Mouse (Mus musculus) liver, adult (tissue): ENCODE data around the gene Rrh.

ENCODE experiments used
- GATA4 ChIP-seq: IDR thresholded peaks from 2 replicates; pipeline ENCODE4 v1.6.1; 2014; ENCODE audit warnings: mild to moderate bottlenecking, low read length; ENCODE audit not compliant: insufficient replicate concordance

Gene Rrh

GRCm38 (mm10) chr3:129822206-129822775 lies at the start of gene Rrh:
TSS of gene Rrh (minus strand) at chr3:129822587.
- TF ChIP-seq GATA4 = no peak

GRCm38 (mm10) chr3:129863698-129864097 lies 41.3 kb upstream of the Rrh start:
- TF ChIP-seq GATA4 = no peak

GRCm38 (mm10) chr3:129862592-129862991 lies 40.2 kb upstream of the Rrh start:
- TF ChIP-seq GATA4 = no peak

GRCm38 (mm10) chr3:129846846-129847245 lies 24.5 kb upstream of the Rrh start:
- TF ChIP-seq GATA4 = no peak

GRCm38 (mm10) chr3:129845868-129846267 lies 23.5 kb upstream of the Rrh start:
- TF ChIP-seq GATA4 = no peak

GRCm38 (mm10) chr3:129838017-129838416 lies 15.6 kb upstream of the Rrh start:
- no peak for TF ChIP-seq GATA4

GRCm38 (mm10) chr3:129836965-129837364 lies 14.6 kb upstream of the Rrh start:
- no peak for TF ChIP-seq GATA4

- TF ChIP-seq GATA4 = no peak
Observed at GRCm38 (mm10) chr3:129836051-129836697, 13.8 kb upstream of the Rrh start.

- TF ChIP-seq GATA4 = peak; percentile 86; the same call in 1 of the 2 replicates
Observed at GRCm38 (mm10) chr3:129835388-129835934, 13.1 kb upstream of the Rrh start, which contains the start of gene Cfi. TSS of gene Cfi (plus strand) at chr3:129835884.

- TF ChIP-seq GATA4 = no peak
Observed at GRCm38 (mm10) chr3:129831035-129831568, 8.7 kb upstream of the Rrh start, which contains the start of gene Gar1. TSS of gene Gar1 (minus strand) at chr3:129831396.

- no peak for TF ChIP-seq GATA4
Observed at GRCm38 (mm10) chr3:129830626-129831025, 8.2 kb upstream of the Rrh start.

GRCm38 (mm10) chr3:129827691-129828090 lies 5.3 kb upstream of the Rrh start:
- TF ChIP-seq GATA4 = no peak

- TF ChIP-seq GATA4 = no peak
Observed at GRCm38 (mm10) chr3:129826691-129827090, 4.3 kb upstream of the Rrh start.

GRCm38 (mm10) chr3:129824891-129825290 lies 2.5 kb upstream of the Rrh start:
- no peak for TF ChIP-seq GATA4

- TF ChIP-seq GATA4 = no peak
Observed at GRCm38 (mm10) chr3:129824146-129824545, 1.8 kb upstream of the Rrh start.

GRCm38 (mm10) chr3:129823293-129823692 lies 906 bp upstream of the Rrh start:
- no peak for TF ChIP-seq GATA4
